Mouse (Mus musculus) megakaryocyte progenitor cell, adult 5-6 weeks (primary cell): ENCODE measurements around the gene Edf1. TPM values are rescaled to one million over a fixed set of nuclear protein-coding genes. Genes with fewer than 3 reads are reported as not detected.
A peak's percentile ranks its signal among the peaks of the same experiment; 100 is the strongest.
"Not testable (repeated sequence)": the region's sequence is repeated elsewhere in the genome, so short reads cannot be mapped to it uniquely, and the experiment has no call there.

ENCODE experiments used
- ATAC-seq: replicated peaks from 2 replicates; pipeline ENCODE4 v1.8.0; 2016; ENCODE audit warnings: mild to moderate bottlenecking, moderate TSS enrichment, inconsistent platforms; ENCODE audit not compliant: poor library complexity
- total RNA-seq, 2 experiments: library from RNA; stranded (forward) in 1 of 2; stranded (reverse) in 1 of 2; fragments of 157-497, 149-512 nt in 1 of 2; fragments of 200-1000 nt in 1 of 2; gene quantifications; 2 replicates each; pipeline versions ENCODE4 v1.2.3 to v1.2.4; 2015 to 2017

The Edf1 gene
- total RNA-seq (2015), result 141 and 144 TPM in 2 replicates
- 95.5 and 128 TPM in 2 replicates for total RNA-seq (2017)

DNA sequence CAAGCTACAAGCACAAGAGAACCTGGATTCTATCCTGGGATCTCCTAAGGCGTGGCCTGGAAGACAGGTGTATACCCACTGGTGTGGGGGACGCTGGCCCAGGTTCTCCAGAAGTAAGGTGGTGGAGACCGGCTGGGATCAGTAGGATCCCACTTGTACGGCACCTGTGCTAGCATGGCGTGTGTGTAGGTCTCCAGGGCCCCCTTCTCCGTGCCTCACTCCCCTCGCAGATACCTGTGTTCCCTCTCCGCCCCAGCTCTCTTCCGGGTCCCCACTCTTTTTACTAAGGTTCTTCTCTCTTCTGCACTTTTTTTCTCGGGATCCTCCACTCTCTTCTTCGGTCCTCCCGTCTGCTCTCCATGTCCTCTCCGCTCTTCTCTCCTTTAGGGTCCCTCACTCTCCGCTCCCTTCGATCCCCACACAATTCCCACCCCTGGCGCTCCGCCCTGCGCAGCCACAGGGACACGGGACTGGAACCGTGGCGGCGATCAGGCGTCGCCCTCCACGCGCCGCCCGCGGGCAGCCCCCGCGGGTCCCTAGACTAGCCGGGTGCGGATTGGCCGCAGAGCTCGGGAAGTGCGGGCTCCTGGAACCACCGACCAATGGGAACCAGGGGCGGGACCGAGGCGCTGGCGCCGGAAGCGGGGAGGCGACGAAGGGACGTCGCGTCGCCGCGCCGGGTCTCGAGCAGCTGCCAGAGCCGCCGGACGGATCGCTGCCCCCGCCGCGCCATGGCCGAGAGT lies at the start of gene Edf1:
TSS of gene Edf1 (plus strand) at position 627 of the 743 bp plus-strand sequence.
- peak; percentile 98 for ATAC-seq

DNA sequence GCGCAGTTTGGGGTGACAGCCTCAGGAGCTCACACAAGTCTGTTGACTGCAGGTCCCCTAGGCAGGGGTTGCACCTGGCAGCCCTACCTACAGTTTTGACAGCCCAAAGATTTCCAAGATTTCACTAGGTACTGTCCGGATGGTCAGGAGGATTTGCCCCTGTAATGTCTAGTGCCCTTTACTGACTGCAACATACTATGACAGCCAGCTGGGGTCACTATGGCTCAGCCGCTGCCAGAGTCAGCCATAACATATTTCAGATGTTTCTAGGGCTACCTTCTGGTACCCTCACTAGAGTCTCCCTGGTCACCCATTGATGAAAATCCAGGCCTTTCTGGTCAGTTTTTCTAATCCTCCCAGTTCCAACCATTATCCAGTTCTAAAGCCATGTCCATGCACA lies 47.7 kb upstream of the Edf1 start:
- ATAC-seq, result 0 out of 2 replicates have a peak, but pooled peaks have one; percentile 47

DNA sequence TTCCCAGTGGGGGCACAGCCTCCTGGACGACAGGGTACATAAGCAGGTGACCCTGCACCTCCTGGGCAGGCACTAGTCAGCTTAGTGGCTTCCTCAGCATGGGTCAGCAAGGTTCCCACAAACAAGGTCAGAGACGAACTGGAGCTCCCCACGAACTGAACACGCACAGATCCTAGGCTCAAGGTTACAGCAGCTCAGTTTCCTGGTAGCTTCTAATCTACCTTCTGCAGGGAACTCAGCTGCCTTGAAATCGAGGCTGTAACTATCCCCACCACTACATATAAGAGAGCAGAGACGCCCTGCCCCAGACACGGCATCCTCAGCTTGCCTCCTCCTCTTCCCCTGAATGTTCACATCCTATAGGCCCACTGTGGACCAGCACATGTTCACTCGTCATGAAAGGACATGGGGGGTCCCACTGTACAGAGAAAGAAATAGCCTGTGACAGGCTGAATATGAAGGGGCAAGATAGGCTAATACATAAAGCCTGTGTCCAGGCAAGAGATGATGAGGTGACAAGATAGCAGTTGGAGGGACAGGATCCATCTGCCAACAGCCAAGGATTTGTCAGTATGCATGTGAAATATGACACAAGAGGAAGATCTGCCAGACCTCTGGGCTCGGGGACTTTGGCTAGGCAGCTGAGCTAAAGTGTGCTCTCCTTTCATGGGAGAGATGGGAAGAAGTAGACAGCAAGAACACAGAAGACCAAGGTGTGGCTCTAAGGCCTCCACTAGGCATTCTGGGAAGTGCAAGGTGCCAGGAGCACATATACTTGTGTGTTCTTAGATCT lies 30.9 kb upstream of the Edf1 start:
- no peak for ATAC-seq

DNA sequence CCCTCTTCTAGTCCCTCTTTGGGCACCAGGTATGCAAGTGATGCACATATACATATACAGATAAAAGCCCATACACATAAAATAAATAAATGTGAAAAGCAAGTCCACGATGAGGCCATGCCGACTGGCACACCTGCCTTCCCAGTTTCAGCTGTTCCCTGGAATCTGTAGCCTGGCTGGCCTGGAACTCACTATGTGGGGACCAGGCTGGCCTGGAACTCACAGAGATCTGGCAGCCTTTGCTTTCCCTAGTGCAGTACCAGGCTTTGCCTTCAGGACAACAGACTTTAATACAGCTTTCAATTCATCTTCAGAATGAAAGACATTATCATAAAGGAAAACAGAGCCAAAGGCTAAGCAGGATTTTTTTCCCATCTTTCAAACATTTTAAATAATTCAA lies 23.9 kb upstream of the Edf1 start:
- no peak for ATAC-seq

DNA sequence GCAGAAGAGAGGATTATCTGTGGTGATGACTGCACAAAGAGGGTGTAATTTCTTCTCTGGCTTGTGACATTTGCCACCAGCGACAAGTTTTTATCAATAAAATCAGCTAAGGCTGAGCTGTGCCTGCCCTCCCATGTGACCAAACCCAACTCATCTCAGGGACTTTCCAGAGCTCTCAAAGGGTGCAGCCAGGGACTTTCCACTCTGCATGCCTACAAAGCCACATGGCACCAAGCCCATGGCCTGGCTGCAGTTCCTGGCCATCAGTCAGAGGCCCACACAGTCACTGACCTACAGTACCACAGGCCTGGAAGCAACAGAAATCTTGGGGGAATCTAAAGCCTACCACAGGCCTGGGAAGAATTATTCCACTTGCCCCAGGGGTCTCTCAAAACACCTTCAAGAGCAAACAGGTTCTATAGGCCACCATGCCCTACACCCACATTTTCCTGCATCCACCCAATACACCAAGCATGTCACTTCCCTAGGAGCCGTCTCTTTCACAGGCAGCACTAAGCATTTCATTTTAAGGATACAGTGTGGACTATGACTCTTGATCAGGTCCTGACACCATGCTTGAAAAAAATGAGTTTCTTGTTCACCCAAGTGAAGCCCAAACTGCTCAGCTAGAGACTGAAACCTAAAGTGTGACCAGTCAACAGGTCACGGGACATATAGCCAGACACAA lies 23.3 kb upstream of the Edf1 start:
- peak; percentile 46 for ATAC-seq

- no peak for ATAC-seq
Observed at GRCm38 (mm10) chr2:25534866-25535182, 22.8 kb upstream of the Edf1 start.

GRCm38 (mm10) chr2:25536531-25536930 lies 21.1 kb upstream of the Edf1 start:
- no peak for ATAC-seq

- no peak for ATAC-seq
Observed at GRCm38 (mm10) chr2:25540541-25540948, 17.1 kb upstream of the Edf1 start.

DNA sequence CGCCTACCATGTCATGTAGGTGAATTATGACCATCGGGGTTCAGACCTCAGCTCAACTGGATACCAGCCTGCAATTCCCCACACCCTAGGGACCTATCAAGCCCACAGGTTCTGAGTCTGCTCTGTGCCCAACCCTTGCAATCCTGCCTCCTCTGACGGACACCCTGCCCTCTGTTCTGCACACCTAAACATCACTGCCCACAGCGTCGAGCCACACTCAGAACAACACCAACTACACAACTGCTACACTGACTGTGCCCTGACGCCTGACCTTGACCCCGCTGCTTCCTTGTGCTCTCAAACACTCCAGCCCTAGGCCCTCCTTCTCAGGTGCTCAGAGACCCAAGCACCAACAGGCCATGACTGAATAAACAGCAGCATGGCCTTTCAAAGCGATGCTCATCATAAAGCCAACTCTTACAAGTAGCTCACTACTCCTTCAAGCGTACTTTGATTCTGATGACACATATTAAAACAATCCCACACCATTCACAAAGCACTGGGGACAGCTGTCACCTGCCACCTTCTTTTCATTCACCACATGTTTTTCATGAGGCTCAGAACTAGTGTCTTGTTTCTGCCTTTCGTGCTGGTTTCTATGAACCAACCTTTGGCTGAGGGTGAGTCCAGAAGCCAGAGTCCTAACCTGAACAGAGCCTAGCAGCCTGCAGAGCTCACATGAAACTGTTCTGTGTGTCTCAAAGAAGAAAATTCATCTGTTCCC lies 15.8 kb upstream of the Edf1 start:
- no peak for ATAC-seq

- ATAC-seq, result peak; percentile 24
Observed at GRCm38 (mm10) chr2:25545996-25546810, 11.4 kb upstream of the Edf1 start.

GRCm38 (mm10) chr2:25546811-25547491 lies 10.7 kb upstream of the Edf1 start, which contains the start of gene Traf2:
Traf2 (minus strand) TSS chr2:25546940.
- ATAC-seq, result peak; percentile 97

- ATAC-seq, result no peak
Observed at GRCm38 (mm10) chr2:25549021-25549991, 8.3 kb upstream of the Edf1 start.

DNA sequence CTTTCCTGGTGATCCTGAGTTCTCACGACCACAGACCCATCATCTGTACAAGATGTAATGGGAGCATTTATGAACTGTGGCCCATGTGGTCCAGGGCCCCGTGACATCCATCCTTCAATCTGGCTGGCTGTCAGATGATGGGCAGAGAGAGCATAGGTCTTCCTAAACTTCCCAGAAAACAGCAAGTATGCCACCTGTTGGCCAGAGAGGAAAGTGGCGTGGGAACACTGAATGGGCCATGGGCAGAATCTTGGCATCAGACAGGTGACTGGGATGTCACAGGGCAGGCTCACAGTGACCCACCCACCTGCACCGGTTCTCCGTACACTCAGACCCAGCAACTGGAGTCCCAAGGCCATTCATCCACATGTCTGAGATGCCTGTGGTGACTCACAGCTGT lies 6.5 kb upstream of the Edf1 start:
- ATAC-seq, result peak; percentile 36

GRCm38 (mm10) chr2:25553171-25553786 lies 4.4 kb upstream of the Edf1 start:
- ATAC-seq, result not testable (repeated sequence)

DNA sequence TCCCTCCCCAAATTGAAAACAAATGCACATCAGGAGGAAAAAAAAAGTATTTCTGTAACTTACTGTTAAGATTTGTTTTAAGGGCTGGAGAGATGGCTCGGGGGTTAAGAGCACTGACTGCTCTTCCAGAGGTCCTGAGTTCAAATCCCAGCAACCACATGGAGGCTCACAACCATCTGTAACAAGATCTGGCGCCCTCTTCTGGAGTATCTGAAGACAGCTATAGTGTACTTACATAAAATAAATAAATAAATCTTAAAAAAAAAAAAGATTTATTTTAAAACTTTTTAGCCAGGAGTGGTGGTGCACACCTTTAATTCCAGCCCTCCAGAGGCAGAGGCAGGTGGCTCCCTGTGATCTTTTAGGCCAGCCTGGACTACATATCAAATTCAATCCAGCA lies 2.2 kb upstream of the Edf1 start:
- ATAC-seq, result not testable (repeated sequence)

- no peak for ATAC-seq
Observed at GRCm38 (mm10) chr2:25556296-25556695, 1.4 kb upstream of the Edf1 start.

DNA sequence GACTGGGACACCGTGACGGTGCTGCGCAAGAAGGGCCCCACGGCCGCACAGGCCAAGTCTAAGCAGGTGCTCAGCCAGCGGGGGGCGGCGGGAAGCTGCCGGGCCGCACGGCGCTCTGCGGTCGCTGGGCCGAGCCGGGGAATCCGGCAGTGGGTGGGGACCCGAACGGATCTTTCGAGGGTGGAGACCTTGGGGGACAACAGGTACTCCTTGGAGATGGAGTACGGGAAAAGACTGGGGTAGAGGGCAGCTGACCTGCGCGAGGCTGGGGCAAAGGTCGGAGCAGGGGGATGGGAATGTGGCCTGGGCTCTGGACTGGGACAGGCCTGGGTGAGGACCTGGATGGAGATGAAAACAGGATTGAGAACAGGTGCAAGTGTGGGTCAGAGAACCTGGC lies 315 bp downstream of the Edf1 start:
- no peak for ATAC-seq

DNA sequence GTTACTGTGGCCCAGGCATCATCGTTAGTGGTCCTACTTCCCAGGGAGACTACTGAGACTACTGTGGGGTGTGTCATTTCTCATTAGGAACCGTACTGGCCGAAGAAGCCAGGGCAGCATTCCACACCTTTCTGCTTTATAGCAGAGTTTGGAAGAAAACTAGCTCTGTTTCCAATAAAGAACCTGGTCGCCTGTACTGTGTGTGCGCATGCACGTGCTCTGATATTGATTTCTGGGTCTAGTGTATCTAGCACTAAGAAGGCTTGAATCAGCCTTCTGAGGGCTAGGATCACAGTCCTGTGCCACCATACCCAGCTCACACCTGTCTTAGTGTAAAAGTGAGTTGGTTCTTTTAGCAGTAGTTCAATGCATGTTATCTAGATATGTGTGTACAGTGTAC lies 1.1 kb downstream of the Edf1 start:
- ATAC-seq, result no peak
